ENCODE assay signal across 18 mouse cellular contexts in genomic region chr2:128348556-128348955, GRCm38 (mm10).
DNase-seq lines count a peak whose midpoint lies in the region; ATAC-seq and TF ChIP-seq lines count a peak whose summit lies in the region.
"Had no signal": no experiment of that assay in that cellular context is flagged by ENCODE, and none has a peak within 500 bp of the region (broad histone marks: within the 10 kb centered on the region; RNA-seq: fewer than 3 reads in every experiment).

No protein-coding gene starts in this region.

- H3K9ac ChIP-seq in liver, embryonic 14.5 days (replicated peaks): no peak overlapping the region
- no peak overlapping the region for H3K9ac ChIP-seq in liver, embryonic 12.5 days
- H3K9ac ChIP-seq: forebrain, embryonic 15.5 days; midbrain, embryonic 13.5 days had no signal

- no peaks in the 10 kb centered on the region for H3K27me3 ChIP-seq in liver, embryonic 14.5 days (ENCODE audit: control insufficient read depth, insufficient read depth, low read length)
- H3K27me3 ChIP-seq in liver, embryonic 12.5 days (replicated peaks): no peaks in the 10 kb centered on the region
- H3K27me3 ChIP-seq: forebrain, embryonic 15.5 days; midbrain, embryonic 13.5 days had no signal

- ATAC-seq in CD4-positive, CD25-positive, alpha-beta regulatory T cell, adult 4 months: no peak
- no peak for ATAC-seq in liver, embryonic 14.5 days (ENCODE audit: insufficient read depth)
- ATAC-seq in liver, embryonic 12.5 days: no peak
- ATAC-seq: forebrain, embryonic 15.5 days; hindbrain, embryonic 16.5 days; midbrain, embryonic 13.5 days had no signal

- no peak overlapping the region for H3K27ac ChIP-seq in liver, embryonic 14.5 days
- H3K27ac ChIP-seq in liver, embryonic 12.5 days: no peak overlapping the region
- H3K27ac ChIP-seq: embryonic facial prominence, embryonic 10.5 days; forebrain, embryonic 15.5 days; limb, embryonic 10.5 days; midbrain, embryonic 13.5 days had no signal

- no peaks in the 10 kb centered on the region for H3K36me3 ChIP-seq in liver, embryonic 14.5 days (replicated peaks; ENCODE audit: control insufficient read depth, insufficient read depth, low read depth)
- H3K36me3 ChIP-seq in liver, embryonic 12.5 days: no peaks in the 10 kb centered on the region
- H3K36me3 ChIP-seq: embryonic facial prominence, embryonic 10.5 days; forebrain, embryonic 15.5 days; limb, embryonic 10.5 days; midbrain, embryonic 13.5 days had no signal

- H3K4me3 ChIP-seq in liver, embryonic 14.5 days (ENCODE audit: insufficient read depth in 1 of 2, low read depth in 2 of 2, low read length in 2 of 2): no peak overlapping the region
- H3K4me3 ChIP-seq in liver, embryonic 12.5 days: no peak overlapping the region
- H3K4me3 ChIP-seq: embryonic facial prominence, embryonic 10.5 days; forebrain, embryonic 15.5 days; limb, embryonic 10.5 days; midbrain, embryonic 13.5 days had no signal

- no peak overlapping the region for H3K4me2 ChIP-seq in liver, embryonic 14.5 days (ENCODE audit: low read depth)
- no peak overlapping the region for H3K4me2 ChIP-seq in liver, embryonic 12.5 days
- H3K4me2 ChIP-seq: forebrain, embryonic 15.5 days; midbrain, embryonic 13.5 days had no signal

- no peak for TF ChIP-seq EP300 in liver, embryonic 14.5 days (IDR thresholded peaks at IDR 0.05; ENCODE audit: low read depth)

- peak; percentile 26; the same call in 1 of the 2 replicates for TF ChIP-seq CTCF in liver, embryonic 14.5 days (IDR thresholded peaks at IDR 0.05; ENCODE audit: low read depth)

- no peaks in the 10 kb centered on the region for H3K4me1 ChIP-seq in liver, embryonic 14.5 days (replicated peaks; ENCODE audit: control insufficient read depth in 2 of 2, insufficient read depth in 2 of 2, low read length in 1 of 2)
- no peaks in the 10 kb centered on the region for H3K4me1 ChIP-seq in liver, embryonic 12.5 days
- H3K4me1 ChIP-seq: forebrain, embryonic 15.5 days; midbrain, embryonic 13.5 days had no signal

- DNase-seq in CD4-positive, CD25-positive, alpha-beta regulatory T cell, adult 2 months (ENCODE audit: low read depth, low spot score): peak; percentile 41
- no peak for DNase-seq in liver, embryonic 14.5 days (ENCODE audit: low read depth in 3 of 3, low spot score in 3 of 3)
- DNase-seq in 416B (ENCODE audit: low read depth): peak; percentile 28
- DNase-seq in R1 (ENCODE audit: low read depth, low spot score): peak; percentile 57
- no peak for DNase-seq in kidney, adult 9 months
- no peak for DNase-seq in right cerebral cortex, postnatal 10 days (ENCODE audit: low spot score in 2 of 2)
- DNase-seq: adrenal gland, postnatal 10 days; cerebellum, adult 2 months; heart, postnatal 4 days; kidney, adult 8-10 months; layer of hippocampus, postnatal 36 days had no signal

- H3K9me3 ChIP-seq in liver, embryonic 14.5 days (ENCODE audit: control insufficient read depth, low read length): no peaks in the 10 kb centered on the region
- H3K9me3 ChIP-seq in liver, embryonic 12.5 days (replicated peaks): no peaks in the 10 kb centered on the region
- H3K9me3 ChIP-seq: embryonic facial prominence, embryonic 10.5 days; forebrain, embryonic 15.5 days; limb, embryonic 10.5 days had no signal

- WGBS in liver, embryonic 14.5 days (ENCODE audit: insufficient replicate concordance): 53% methylated on average over 2 of the region's 2 CpGs
- 61% methylated on average over 2 of the region's 2 CpGs for WGBS in liver, embryonic 12.5 days (ENCODE audit: insufficient replicate concordance)

Comparison
In these comparisons a context has a peak if more than half of its experiments do, and no peak if none do; other contexts are left out.
1. DNase-seq: peak in CD4-positive, CD25-positive, alpha-beta regulatory T cell, adult 2 months (single experiment), 416B (single experiment) and R1 (single experiment); none in liver, embryonic 14.5 days (0 of 3), kidney, adult 9 months (single experiment) and right cerebral cortex, postnatal 10 days (0 of 2).